Mouse (Mus musculus) intestine, embryonic 14.5 days (tissue): Measurements from ENCODE around the gene Cltc. TPM values are rescaled to one million over a fixed set of nuclear protein-coding genes. Genes with fewer than 3 reads are reported as not detected.
"Not testable (repeated sequence)": the region's sequence is repeated elsewhere in the genome, so short reads cannot be mapped to it uniquely, and the experiment has no call there.

Source experiments
- ATAC-seq: fragments of 200-750 bp; cut with Nextera tagmentation; replicated peaks from 2 replicates; pipeline ENCODE4 v1.8.0; 2017; ENCODE audit warnings: low read depth, moderate number of reproducible peaks, moderate TSS enrichment, moderate library complexity; ENCODE audit not compliant: low FRiP score, low TSS enrichment
- DNase-seq: peaks from one replicate; pipeline ENCODE4 v3.0.0-alpha.2; 2018; ENCODE audit warnings: low spot score
- H3K27ac ChIP-seq: fragments of 300-500 bp; sonication (generic); 2 replicates; pipeline ENCODE4 v1.5.1; 2014; ENCODE audit warnings: low read depth, mild to moderate bottlenecking, control low read depth
- H3K27me3 ChIP-seq: fragments of 300-500 bp; sonication (generic); replicated peaks from 2 replicates; pipeline ENCODE4 v1.6.1; 2014; ENCODE audit warnings: low read length, control low read depth; ENCODE audit not compliant: control insufficient read depth, insufficient read depth
- H3K36me3 ChIP-seq: fragments of 300-500 bp; sonication (generic); 2 replicates; pipeline ENCODE4 v1.6.1; 2014; ENCODE audit warnings: low read length, control low read depth; ENCODE audit not compliant: control insufficient read depth, insufficient read depth
- H3K4me1 ChIP-seq: fragments of 300-500 bp; sonication (generic); replicated peaks from 2 replicates; pipeline ENCODE4 v1.6.1; 2014; ENCODE audit warnings: low read length, control low read depth, mixed read lengths; ENCODE audit not compliant: control insufficient read depth, insufficient read depth
- H3K4me2 ChIP-seq: fragments of 300-500 bp; sonication (generic); 2 replicates; pipeline ENCODE4 v1.6.1; 2014; ENCODE audit warnings: low read length
- H3K4me3 ChIP-seq: fragments of 300-500 bp; sonication (generic); 2 replicates; pipeline ENCODE4 v1.5.1; 2014; ENCODE audit warnings: low read depth, low read length, control low read depth, mixed read lengths
- H3K9ac ChIP-seq: fragments of 300-500 bp; sonication (generic); 2 replicates; pipeline ENCODE4 v1.6.1; 2014; ENCODE audit warnings: mild to moderate bottlenecking, low read length
- H3K9me3 ChIP-seq: fragments of 300-500 bp; sonication (generic); 2 replicates; pipeline ENCODE4 v1.6.1; 2016; ENCODE audit warnings: low read length, control low read depth; ENCODE audit not compliant: control insufficient read depth
- WGBS: fragments of 180-500 bp; shearing (Covaris S2); extraction: QIAGEN DNeasy Blood & Tissue Kit; methylation state at CpG from one replicate; pipeline ENCODE4 v1.1.7; 2014; 5-methylcytosine and 5-hydroxymethylcytosine counted together
- polyA plus RNA-seq: library from polyadenylated mRNA; unstranded; fragments of >200 nt; fragmentation: Nextera tagmentation; extraction: Ambion mirVana; gene quantifications from 2 replicates; pipeline ENCODE4 v1.2.1, GENCODE M21; 2014

Gene Cltc
- polyA plus RNA-seq, 1 experiment from 2014 or later: 177 TPM

DNA sequence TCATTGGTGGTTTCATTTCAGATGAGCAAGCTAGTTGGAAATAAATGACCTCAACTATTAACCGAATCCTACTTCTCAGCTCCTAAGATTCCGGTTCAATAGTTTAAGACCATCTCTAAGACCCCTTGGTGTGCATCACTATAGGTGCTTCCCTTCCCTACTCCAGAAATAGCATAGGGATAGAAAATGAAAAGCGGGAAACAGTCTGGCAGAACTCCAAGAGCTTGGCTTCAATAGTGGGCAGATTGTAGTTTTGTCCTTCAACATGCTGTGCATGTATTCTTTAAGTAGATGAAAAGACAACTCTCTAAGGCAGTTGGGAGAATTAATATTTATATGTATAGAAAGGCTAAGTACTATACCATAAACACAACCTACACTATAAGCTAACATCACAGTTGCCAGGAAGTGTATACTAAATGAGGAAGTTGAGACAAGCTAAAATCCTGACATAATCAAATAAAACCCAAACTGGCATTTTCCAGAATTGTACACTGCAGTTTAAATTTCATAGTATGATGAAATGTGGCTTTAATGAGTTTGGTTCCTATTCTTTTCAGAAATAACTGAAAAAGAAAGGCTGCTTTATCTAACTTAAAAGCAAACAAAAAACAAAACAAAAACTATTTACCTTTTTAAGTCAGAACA lies 7.5 kb downstream of the Cltc start:
- Histone ChIP-seq H3K9ac (no peak overlapping the region), H3K36me3 (no peaks in the 10 kb centered on the region), H3K4me1 (peaks cover 35% of the 10 kb centered on the region), H3K27ac (no peak overlapping the region), H3K9me3 (no peaks in the 10 kb centered on the region), H3K4me2 (no peak overlapping the region), H3K27me3 (no peaks in the 10 kb centered on the region), H3K4me3 (no peak overlapping the region)
- ATAC-seq (no peak), DNase-seq (no peak)
- 86% methylated on average over 3 of the region's 3 CpGs for WGBS

DNA sequence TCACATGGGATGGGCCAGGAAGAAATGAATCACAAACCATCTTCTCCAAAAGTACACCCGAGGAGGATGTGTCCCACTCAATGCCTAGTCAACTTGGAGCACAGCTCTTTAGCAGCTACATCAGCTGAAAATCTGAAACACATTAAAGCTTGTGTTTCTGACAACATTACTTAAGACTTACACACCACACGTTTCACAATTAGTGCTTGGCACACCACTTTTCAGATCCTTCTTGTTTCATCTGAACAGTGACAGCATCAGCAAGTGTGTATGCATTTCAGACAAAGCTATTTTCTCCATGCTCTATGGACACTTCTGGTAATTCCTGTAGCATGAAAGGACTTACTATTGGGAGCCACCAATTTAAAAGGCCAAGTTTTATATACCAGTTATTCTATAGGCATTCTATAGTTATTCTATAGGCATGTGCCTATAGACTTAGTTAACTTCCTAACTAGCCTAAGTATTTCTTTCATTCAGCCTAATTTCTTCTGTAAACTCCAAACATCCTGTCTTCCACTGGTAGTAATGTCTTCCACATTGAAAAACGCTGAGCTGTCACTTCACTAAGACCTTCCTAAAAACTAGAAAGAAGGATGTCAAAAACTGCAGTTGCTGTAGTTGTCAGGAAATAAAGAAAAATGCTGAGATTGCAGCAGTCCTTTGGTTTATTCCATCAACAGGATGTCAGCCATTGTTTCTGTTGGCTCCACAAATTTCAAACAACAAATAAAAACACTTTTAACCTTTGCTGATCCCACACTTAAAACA lies 11.5 kb downstream of the Cltc start:
- no peak overlapping the region for H3K9ac ChIP-seq
- ATAC-seq (no peak), DNase-seq (no peak)
- no peak overlapping the region for H3K4me2 ChIP-seq
- 66% methylated on average over 3 of the region's 3 CpGs for WGBS
- H3K27ac ChIP-seq: no peak overlapping the region
- no peaks in the 10 kb centered on the region for H3K36me3 ChIP-seq
- no peak overlapping the region for H3K4me3 ChIP-seq
- peaks cover 24% of the 10 kb centered on the region for H3K4me1 ChIP-seq
- no peaks in the 10 kb centered on the region for H3K9me3 ChIP-seq
- no peaks in the 10 kb centered on the region for H3K27me3 ChIP-seq

DNA sequence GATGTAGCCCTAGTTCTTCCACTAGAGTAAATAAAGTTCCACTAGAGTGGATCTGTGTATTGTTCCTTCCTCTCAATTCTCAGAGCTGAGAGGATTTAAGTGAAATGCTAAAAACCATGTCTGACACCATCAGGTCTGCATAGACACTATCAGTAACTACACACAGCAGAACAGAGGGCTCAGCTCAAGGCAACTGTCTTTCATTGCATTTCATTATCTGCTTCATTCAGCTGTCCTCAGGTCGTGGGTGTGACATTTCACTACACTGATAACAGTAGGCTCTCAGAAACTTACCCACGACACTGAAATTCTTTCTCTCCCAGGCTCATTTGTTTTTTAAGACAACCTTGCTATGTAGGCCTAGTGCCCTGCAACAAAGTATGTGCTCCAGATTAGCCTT lies 14.8 kb downstream of the Cltc start:
- 51% methylated on average over 2 of the region's 2 CpGs for WGBS
- Histone ChIP-seq H3K4me1 (peaks cover 9% of the 10 kb centered on the region), H3K9ac (no peak overlapping the region), H3K9me3 (no peaks in the 10 kb centered on the region), H3K27me3 (no peaks in the 10 kb centered on the region), H3K27ac (no peak overlapping the region), H3K36me3 (no peaks in the 10 kb centered on the region), H3K4me2 (no peak overlapping the region), H3K4me3 (no peak overlapping the region)
- DNase-seq (no peak), ATAC-seq (no peak)

DNA sequence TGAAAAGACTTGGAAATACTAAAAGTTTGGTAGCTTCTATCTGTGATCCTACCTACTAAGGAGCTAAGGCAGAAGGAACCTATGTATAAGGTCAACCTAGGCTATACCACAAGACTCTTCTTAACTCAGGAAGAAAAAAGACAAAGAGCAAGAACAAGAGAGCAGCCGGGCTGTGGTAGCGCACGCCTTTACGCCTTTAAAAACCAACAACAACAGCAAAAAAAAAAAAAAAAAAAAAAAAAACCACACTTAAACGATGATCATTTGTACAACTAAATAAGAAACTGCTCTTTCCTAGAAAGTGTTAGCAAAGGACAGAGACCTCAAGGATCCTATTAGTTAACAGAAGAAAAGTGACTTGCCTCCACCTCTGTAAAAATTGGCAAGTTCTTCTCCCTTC lies 15.9 kb downstream of the Cltc start:
- H3K9me3 ChIP-seq: no peaks in the 10 kb centered on the region
- WGBS: 93% methylated on average over 5 of the region's 5 CpGs
- peaks cover 3% of the 10 kb centered on the region for H3K36me3 ChIP-seq
- H3K4me3 ChIP-seq: no peak overlapping the region
- ATAC-seq: no peak
- H3K4me1 ChIP-seq: peaks cover 9% of the 10 kb centered on the region
- no peaks in the 10 kb centered on the region for H3K27me3 ChIP-seq
- no peak overlapping the region for H3K27ac ChIP-seq
- H3K9ac ChIP-seq: no peak overlapping the region
- no peak for DNase-seq
- H3K4me2 ChIP-seq: no peak overlapping the region

DNA sequence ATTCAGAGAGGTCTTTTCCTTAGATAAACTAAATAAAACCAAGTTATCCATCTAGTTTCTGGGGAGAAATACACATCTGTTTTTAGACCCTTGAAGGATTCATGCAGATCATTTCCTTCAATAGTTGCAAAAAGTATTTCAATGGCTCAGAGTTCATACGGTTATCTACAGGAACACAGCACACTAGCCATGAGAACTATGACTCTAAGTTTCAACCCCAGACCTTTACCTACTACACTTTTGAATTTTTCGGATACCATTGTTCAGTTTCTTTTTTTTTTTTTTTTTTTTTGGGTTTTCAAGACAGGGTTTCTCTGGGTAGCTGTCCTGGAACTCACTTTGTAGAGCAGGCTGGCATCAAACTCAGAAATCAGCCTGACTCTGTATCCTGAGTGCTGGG lies 17.9 kb downstream of the Cltc start:
- Histone ChIP-seq H3K4me1 (no peaks in the 10 kb centered on the region), H3K27me3 (no peaks in the 10 kb centered on the region), H3K9ac (no peak overlapping the region), H3K9me3 (no peaks in the 10 kb centered on the region), H3K27ac (no peak overlapping the region), H3K4me2 (no peak overlapping the region), H3K4me3 (no peak overlapping the region), H3K36me3 (peaks cover 23% of the 10 kb centered on the region)
- DNase-seq (no peak), ATAC-seq (no peak)
- WGBS: 70% methylated on average over 2 of the region's 2 CpGs

DNA sequence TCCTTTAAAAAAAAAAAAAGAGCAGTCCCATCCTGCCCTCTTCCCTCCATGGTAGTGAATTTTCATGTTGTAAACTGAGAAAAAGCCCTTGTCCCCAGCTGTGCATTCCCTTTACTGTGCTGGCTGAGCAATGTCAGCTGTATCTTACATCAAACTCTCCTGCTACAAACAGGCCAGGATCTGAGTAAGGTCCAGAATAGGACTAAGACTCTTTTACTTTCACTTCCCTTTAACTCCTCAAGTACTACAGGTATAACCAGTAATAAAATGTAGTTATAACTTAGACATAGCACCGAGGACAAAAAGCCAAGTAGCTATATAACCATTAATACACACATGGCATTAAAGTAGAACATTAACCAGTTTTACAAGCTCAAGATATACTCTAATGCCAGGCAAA lies 18.4 kb downstream of the Cltc start:
- no peak for DNase-seq
- Histone ChIP-seq H3K4me3 (no peak overlapping the region), H3K36me3 (peaks cover 27% of the 10 kb centered on the region), H3K9ac (no peak overlapping the region), H3K9me3 (no peaks in the 10 kb centered on the region), H3K4me2 (no peak overlapping the region), H3K27ac (no peak overlapping the region), H3K4me1 (no peaks in the 10 kb centered on the region; the same call in 1 of the 2 replicates), H3K27me3 (no peaks in the 10 kb centered on the region)
- 70% methylated on average over 1 of the region's 1 CpGs for WGBS
- ATAC-seq: peak; percentile 68; the same call in 1 of the 2 replicates

DNA sequence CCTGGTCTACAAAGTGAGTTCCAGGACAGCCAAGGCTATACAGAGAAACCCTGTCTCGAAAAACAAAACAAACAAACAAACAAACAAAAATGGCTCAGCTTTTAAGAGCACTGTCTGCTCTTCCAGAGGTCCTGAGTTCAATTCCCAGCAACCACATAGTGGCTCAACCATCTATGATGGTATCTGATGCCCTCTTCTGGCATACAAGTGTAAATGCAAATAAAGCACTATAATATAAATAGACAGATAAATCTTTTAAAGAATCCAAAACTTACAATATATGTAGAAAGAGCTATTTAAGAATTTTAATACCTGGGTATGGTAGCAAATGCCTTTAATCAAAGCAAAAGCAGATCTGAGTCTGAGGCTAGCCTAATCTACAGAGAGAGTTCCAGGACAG lies 19.1 kb downstream of the Cltc start:
- H3K4me3 ChIP-seq, H3K4me1 ChIP-seq, H3K4me2 ChIP-seq, H3K9ac ChIP-seq, H3K9me3 ChIP-seq, H3K27ac ChIP-seq, H3K27me3 ChIP-seq, DNase-seq, ATAC-seq: not testable (repeated sequence)
- 93% methylated on average over 1 of the region's 1 CpGs for WGBS
- H3K36me3 ChIP-seq: peaks cover 34% of the 10 kb centered on the region

DNA sequence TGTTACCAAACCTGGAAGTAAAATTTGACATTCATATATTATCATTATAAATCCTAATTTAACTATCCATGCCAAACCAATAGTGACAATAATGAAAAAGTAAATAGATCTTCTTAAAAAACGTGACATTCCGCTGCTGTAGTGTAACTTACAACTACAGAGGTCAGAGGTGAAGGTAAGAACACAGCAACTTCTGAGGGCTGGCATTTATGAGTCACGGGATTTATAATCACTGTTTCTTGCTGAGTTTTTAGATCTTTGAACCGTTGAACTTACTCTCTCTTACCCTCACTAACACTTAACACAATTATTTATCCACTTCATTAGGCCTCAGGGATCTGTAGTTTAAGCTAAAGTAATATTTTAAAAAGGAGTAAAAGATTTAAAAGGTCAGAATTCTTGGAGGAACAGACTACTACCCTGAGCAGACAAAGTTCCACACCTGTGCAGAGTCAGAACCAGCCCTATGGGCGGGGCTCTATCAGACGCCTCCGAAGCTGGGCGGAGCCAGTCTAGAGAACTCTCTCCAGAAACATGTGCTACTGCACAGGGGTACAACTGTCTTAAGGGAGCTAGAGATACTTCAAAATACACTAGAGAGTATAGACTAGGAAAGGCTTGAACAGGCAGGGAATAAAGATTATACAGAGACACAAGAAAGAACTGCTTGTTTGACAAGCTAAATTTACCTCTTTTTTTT lies 19.9 kb downstream of the Cltc start:
- WGBS: 65% methylated on average over 8 of the region's 8 CpGs
- ATAC-seq (no peak), DNase-seq (no peak)
- Histone ChIP-seq H3K9me3 (no peaks in the 10 kb centered on the region), H3K4me1 (no peaks in the 10 kb centered on the region; the same call in 1 of the 2 replicates), H3K4me3 (no peak overlapping the region), H3K4me2 (no peak overlapping the region), H3K27ac (no peak overlapping the region), H3K9ac (no peak overlapping the region), H3K27me3 (no peaks in the 10 kb centered on the region), H3K36me3 (peaks cover 42% of the 10 kb centered on the region)
